Mouse (Mus musculus) stomach, adult 2 months (tissue): ENCODE data around the gene Noc3l. TPM values are rescaled to one million over a fixed set of nuclear protein-coding genes. Genes with fewer than 3 reads are reported as not detected.

ENCODE experiments used
- polyA plus RNA-seq: library from polyadenylated mRNA; depleted of rRNA; stranded (reverse); fragments of >200 nt; gene quantifications from 2 replicates; pipeline ENCODE4 v1.2.3, GENCODE M21; 2012; rRNA removed

Noc3l gene
- 0.63 and 0.85 TPM in 2 replicates for polyA plus RNA-seq

GRCm38 (mm10) chr19:38818766-38819426 is at the start of gene Noc3l:
Gene Noc3l, minus strand, starts transcription at chr19:38819237.

GRCm38 (mm10) chr19:38836438-38837170 is 17.6 kb upstream of the Noc3l start, which contains the start of gene Tbc1d12:
Gene Tbc1d12, plus strand, starts transcription at chr19:38836579.

Other genes with a start within 250 kb of the Noc3l start
- gene Tbc1d12, start 17.3 kb upstream of the Noc3l start, polyA plus RNA-seq = 1.1 and 1.3 TPM in 2 replicates
- 0.09 and 0.28 TPM in 2 replicates for gene Hells, start 111.7 kb upstream of the Noc3l start, polyA plus RNA-seq
- 0.10 and 0.45 TPM in 2 replicates for gene Cyp2c55, start 187.8 kb upstream of the Noc3l start, polyA plus RNA-seq
- 39.8 and 40.8 TPM in 2 replicates for gene Cyp2c65, start 241.8 kb upstream of the Noc3l start, polyA plus RNA-seq